Mouse (Mus musculus) CH12.LX (cell line): Measurements from ENCODE around the gene Cbfa2t2. TPM values are rescaled to one million over a fixed set of nuclear protein-coding genes. Genes with fewer than 3 reads are reported as not detected.

Experiments
- DNase-seq: peaks from one replicate; pipeline ENCODE4 v3.0.0-alpha.2; 2013; ENCODE audit errors: extremely low read depth
- H3K27ac ChIP-seq: 2 replicates; pipeline ENCODE4 v1.5.1; 2012; ENCODE audit warnings: low read depth, mild to moderate bottlenecking, control low read depth, moderate library complexity; ENCODE audit not compliant: insufficient read depth
- H3K27me3 ChIP-seq: replicated peaks from 2 replicates; pipeline ENCODE3; 2012; ENCODE audit warnings: inconsistent platforms
- H3K36me3 ChIP-seq, 2 experiments: replicated peaks in 1 of 2; 2 replicates each; pipeline versions ENCODE3 to v1.6.1; 2012; ENCODE audit warnings: inconsistent platforms in 1 of 2, low read length in 1 of 2, mild to moderate bottlenecking in 1 of 2, mixed read lengths in 1 of 2, moderate library complexity in 1 of 2; ENCODE audit not compliant: control insufficient read depth in 1 of 2, insufficient read depth in 1 of 2
- H3K4me1 ChIP-seq, 2 experiments: 2 replicates each; pipeline ENCODE4 v1.6.1; 2012; ENCODE audit warnings: inconsistent platforms in 1 of 2, moderate library complexity in 1 of 2; ENCODE audit not compliant: insufficient read depth in 2 of 2, control insufficient read depth in 1 of 2
- H3K4me2 ChIP-seq: 2 replicates; pipeline ENCODE4 v1.6.1; 2012; ENCODE audit warnings: low read depth, mild to moderate bottlenecking, control low read depth; ENCODE audit not compliant: poor library complexity, insufficient read depth, severe bottlenecking
- H3K4me3 ChIP-seq, 3 experiments: fragments of 150-350 bp in 1 of 3; sonication (generic) in 1 of 3; replicated peaks in 1 of 3; 2 replicates each; pipeline versions ENCODE3 to v1.5.1; 2011 to 2012; ENCODE audit warnings: low read depth in 2 of 3, low read length in 2 of 3, mild to moderate bottlenecking in 2 of 3, moderate library complexity in 2 of 3, control low read depth in 1 of 3, improper control_type of control experiment in 1 of 3, inconsistent platforms in 1 of 3, mixed read lengths in 1 of 3; ENCODE audit not compliant: poor library complexity in 1 of 3
- H3K79me2 ChIP-seq: replicated peaks from 2 replicates; pipeline ENCODE4 v1.6.1; 2012; ENCODE audit warnings: mild to moderate bottlenecking, moderate library complexity; ENCODE audit not compliant: control insufficient read depth, poor library complexity, insufficient read depth, severe bottlenecking; ENCODE audit errors: extremely low read depth
- H3K9ac ChIP-seq: 2 replicates; pipeline ENCODE4 v1.6.1; 2012; ENCODE audit warnings: low read depth, mild to moderate bottlenecking, control low read depth, moderate library complexity; ENCODE audit not compliant: insufficient read depth
- H3K9me3 ChIP-seq: replicated peaks from 2 replicates; pipeline ENCODE3; 2012; ENCODE audit warnings: low read length, inconsistent platforms, mixed read lengths
- CHD1 ChIP-seq: IDR thresholded peaks from 2 replicates; pipeline ENCODE4 v1.6.1; 2012; ENCODE audit warnings: low read depth, low read length, improper control_type of control experiment, inconsistent platforms
- CHD2 ChIP-seq: IDR thresholded peaks from 2 replicates; pipeline ENCODE4 v1.6.1; 2011; ENCODE audit warnings: low read length, improper control_type of control experiment
- CTCF ChIP-seq, 2 experiments: IDR thresholded peaks in 1 of 2; conservative IDR thresholded peaks in 1 of 2; 2 replicates each; pipeline ENCODE4 v1.5.1; 2011 to 2012; ENCODE audit warnings: low read depth in 2 of 2, low read length in 2 of 2, improper control_type of control experiment in 1 of 2, inconsistent platforms in 1 of 2, mild to moderate bottlenecking in 1 of 2, moderate library complexity in 1 of 2
- ELF1 ChIP-seq: IDR thresholded peaks from 2 replicates; pipeline ENCODE4 v1.6.1; 2014; ENCODE audit warnings: low read depth, mild to moderate bottlenecking, inconsistent platforms, low read length, improper control_type of control experiment
- GABPA ChIP-seq: IDR thresholded peaks from 2 replicates; pipeline ENCODE4 v1.6.1; 2012; ENCODE audit warnings: low read depth, low read length, improper control_type of control experiment, inconsistent platforms; ENCODE audit not compliant: insufficient replicate concordance
- MAX ChIP-seq: IDR thresholded peaks from 2 replicates; pipeline ENCODE4 v1.6.1; 2011; ENCODE audit warnings: low read length, improper control_type of control experiment
- MEF2A ChIP-seq: IDR thresholded peaks from 2 replicates; pipeline ENCODE4 v1.6.1; 2014; ENCODE audit warnings: low read depth, mild to moderate bottlenecking, inconsistent platforms, low read length, improper control_type of control experiment, borderline replicate concordance
- MXI1 ChIP-seq: IDR thresholded peaks from 2 replicates; pipeline ENCODE4 v1.6.1; 2011; ENCODE audit warnings: mild to moderate bottlenecking, low read depth, low read length, improper control_type of control experiment
- MYC ChIP-seq: IDR thresholded peaks from 2 replicates; pipeline ENCODE4 v1.6.1; 2011; ENCODE audit warnings: low read depth, mild to moderate bottlenecking, improper control_type of control experiment, low read length
- RAD21 ChIP-seq: IDR thresholded peaks from 2 replicates; pipeline ENCODE4 v1.6.1; 2011; ENCODE audit warnings: low read depth, mild to moderate bottlenecking, low read length, improper control_type of control experiment, moderate library complexity
- USF1 ChIP-seq: IDR thresholded peaks from 2 replicates; pipeline ENCODE4 v1.6.1; 2014; ENCODE audit warnings: low read depth, mild to moderate bottlenecking, inconsistent platforms, low read length, improper control_type of control experiment
- ZC3H11A ChIP-seq: IDR thresholded peaks from 2 replicates; pipeline ENCODE4 v1.6.1; 2012; ENCODE audit warnings: low read depth, mild to moderate bottlenecking, inconsistent platforms, low read length, improper control_type of control experiment
- ZMIZ1 ChIP-seq: IDR thresholded peaks from 2 replicates; pipeline ENCODE4 v1.6.1; 2012; ENCODE audit warnings: low read depth, mild to moderate bottlenecking, inconsistent platforms, low read length, improper control_type of control experiment
- dilution Hi-C: fragments of 300-500 bp; cut with MboI; formaldehyde crosslinking; loops from 2 replicates; pipeline ENCODE4 v1.14.3; 2020; ENCODE audit warnings: low sequenced_read_pairs; ENCODE audit not compliant: extremely low pct_unique_long_range_greater_than_20kb, extremely low pct_ligation_motif_present
- in situ Hi-C: fragments of 300-500 bp; cut with MboI; formaldehyde crosslinking; loops from 3 replicates; pipeline ENCODE4 v1.14.3; 2019; ENCODE audit warnings: low sequenced_read_pairs, low pct_ligation_motif_present, low pct_unique_long_range_greater_than_20kb, mixed read lengths
- polyA plus RNA-seq: library from polyadenylated mRNA; unstranded; fragments of >175 nt; gene quantifications from 2 replicates; pipeline ENCODE4 v1.2.1, GENCODE M21; 2012; ENCODE audit warnings: low read depth; ENCODE audit not compliant: insufficient read length
- total RNA-seq, 2 experiments: library from RNA; depleted of rRNA; stranded (reverse); fragments of 300-350 nt in 1 of 2; fragments of >200 nt in 1 of 2; gene quantifications; 2 replicates each; pipeline ENCODE4 v1.2.3; 2012 to 2014

The Cbfa2t2 gene
- total and polyA plus RNA-seq, 3 experiments = 6.0 to 12.6 (median 7.0) TPM

DNA sequence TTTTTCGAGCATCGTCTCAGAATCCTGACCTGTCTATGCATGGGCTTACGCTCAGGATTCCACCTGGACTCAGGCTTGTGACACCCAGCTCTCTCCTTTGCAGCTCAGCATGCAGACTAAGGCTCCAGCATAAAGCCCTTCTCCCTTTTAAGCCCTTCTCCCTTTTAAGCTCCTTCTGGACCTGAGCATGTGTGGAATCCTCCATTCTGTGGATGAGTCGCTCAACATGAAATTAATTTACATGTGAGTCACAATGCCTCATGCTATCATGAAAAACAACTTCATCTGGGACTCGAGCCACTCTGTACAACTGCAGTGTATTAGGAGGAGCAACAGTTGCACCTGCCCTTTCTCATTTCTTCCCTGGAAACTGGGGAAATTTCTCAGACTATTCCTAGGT is 14.1 kb upstream of the Cbfa2t2 start:
- H3K9me3 ChIP-seq = peaks cover 5% of the 10 kb centered on the region
- no peak overlapping the region for H3K4me3 ChIP-seq
- no peak overlapping the region for H3K9ac ChIP-seq
- in situ Hi-C loops = no loop called here
- no peaks in the 10 kb centered on the region for H3K36me3 ChIP-seq
- no peak overlapping the region for H3K4me2 ChIP-seq
- TF ChIP-seq ZMIZ1 (no peak), MEF2A (no peak), MXI1 (no peak)
- TF ChIP-seq, all 38 proteins: peak for 0
- Histone ChIP-seq H3K79me2 (no peaks in the 10 kb centered on the region), H3K27ac (no peak overlapping the region), H3K27me3 (peaks cover 1% of the 10 kb centered on the region), H3K4me1 (peaks cover under 1 to 6% of the 10 kb centered on the region in 2 experiments)
- DNase-seq = no peak
- dilution Hi-C loops = no loop called here

DNA sequence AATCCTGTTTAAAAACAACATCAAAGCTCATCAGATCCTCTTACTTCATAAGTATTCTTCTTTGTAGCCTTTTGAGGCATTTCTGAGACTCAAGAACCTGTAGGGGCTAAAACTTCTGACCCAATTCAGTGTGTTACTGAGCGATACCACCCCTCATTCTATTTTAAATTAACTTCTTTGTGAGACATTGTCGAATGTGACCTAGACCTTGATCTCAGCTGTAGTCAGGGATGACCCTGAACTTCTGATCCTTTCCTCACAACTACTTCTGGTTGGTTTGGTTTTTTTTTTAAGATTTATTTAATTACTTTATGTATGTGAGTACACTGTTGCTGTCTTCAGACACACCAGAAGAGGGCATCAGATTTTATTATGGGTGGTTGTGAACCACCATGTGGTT is 12.7 kb upstream of the Cbfa2t2 start:
- Histone ChIP-seq H3K27me3 (peaks cover 1% of the 10 kb centered on the region), H3K9me3 (peaks cover 5% of the 10 kb centered on the region), H3K4me3 (no peak overlapping the region), H3K9ac (no peak overlapping the region), H3K4me1 (peaks cover 4 to 17% of the 10 kb centered on the region in 2 experiments), H3K79me2 (no peaks in the 10 kb centered on the region), H3K36me3 (no peaks in the 10 kb centered on the region), H3K27ac (no peak overlapping the region), H3K4me2 (no peak overlapping the region)
- in situ Hi-C loops (no loop called here), dilution Hi-C loops (no loop called here)
- TF ChIP-seq USF1 (no peak), CHD2 (no peak), ELF1 (no peak), MAX (no peak)
- DNase-seq = no peak

DNA sequence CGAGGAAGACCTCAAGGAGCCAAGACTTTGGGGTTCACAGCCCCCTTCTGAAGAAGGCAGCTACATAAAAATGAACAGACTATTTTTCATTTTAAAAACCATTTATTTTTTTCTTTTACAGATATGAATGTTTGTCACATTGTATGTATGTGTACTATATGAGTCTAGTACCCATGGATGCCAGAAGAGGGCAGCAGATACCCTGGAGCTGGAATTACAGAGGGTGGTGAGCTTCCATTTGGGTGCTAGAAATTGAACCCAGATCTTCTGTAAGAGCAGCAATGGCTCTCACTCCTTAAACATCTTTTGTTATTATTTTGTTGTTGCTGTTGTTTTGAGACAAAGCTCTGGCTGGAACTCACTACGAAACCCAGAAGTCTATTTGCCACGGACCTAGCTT is 10.8 kb upstream of the Cbfa2t2 start:
- Histone ChIP-seq H3K36me3 (no peaks in the 10 kb centered on the region), H3K4me1 (peaks cover 4 to 17% of the 10 kb centered on the region in 2 experiments), H3K4me3 (no peak overlapping the region), H3K27ac (no peak overlapping the region), H3K9ac (no peak overlapping the region), H3K9me3 (peaks cover 5% of the 10 kb centered on the region), H3K4me2 (no peak overlapping the region), H3K27me3 (peaks cover 1% of the 10 kb centered on the region), H3K79me2 (no peaks in the 10 kb centered on the region)
- TF ChIP-seq CTCF (conservative IDR thresholded peaks at IDR 0.05 in 1 of 2, IDR thresholded peaks at IDR 0.05 in 1 of 2; ENCODE audit: low read depth in 2 of 2, low read length in 2 of 2) (peak; percentile 31 to 40; a peak in 2 of 4 replicates), MYC (no peak), RAD21 (peak; percentile 22), CHD2 (no peak), CHD1 (no peak), GABPA (no peak), ZC3H11A (no peak), MAX (no peak), USF1 (no peak)
- dilution Hi-C loops (no loop called here), in situ Hi-C loops (no loop called here)
- no peak for DNase-seq
